Mouse (Mus musculus) forebrain, postnatal 0 days (tissue): Measurements from ENCODE around the gene Irf7. TPM values are rescaled to one million over a fixed set of nuclear protein-coding genes. Genes with fewer than 3 reads are reported as not detected.

Experiments used
- ATAC-seq: fragments of 200-750 bp; cut with Nextera tagmentation; 2 replicates; pipeline ENCODE4 v1.8.0; 2017; ENCODE audit warnings: mild to moderate bottlenecking, moderate library complexity
- DNase-seq: peaks from one replicate; pipeline ENCODE4 v3.0.0-alpha.2; 2015
- H3K27ac ChIP-seq: fragments of 300-500 bp; sonication (generic); 2 replicates; pipeline ENCODE4 v1.5.1; 2014; ENCODE audit warnings: low read depth, mild to moderate bottlenecking, antibody characterized with exemption, low read length, moderate library complexity, mixed read lengths
- H3K27me3 ChIP-seq: fragments of 300-500 bp; sonication (generic); 2 replicates; pipeline ENCODE4 v1.6.1; 2014; ENCODE audit warnings: mild to moderate bottlenecking, low read length, mixed read lengths; ENCODE audit not compliant: insufficient read depth
- H3K36me3 ChIP-seq: fragments of 300-500 bp; sonication (generic); 2 replicates; pipeline ENCODE4 v1.6.1; 2014; ENCODE audit warnings: mild to moderate bottlenecking, moderate library complexity; ENCODE audit not compliant: insufficient read depth
- H3K4me1 ChIP-seq: fragments of 300-500 bp; sonication (generic); 2 replicates; pipeline ENCODE4 v1.6.1; 2014; ENCODE audit warnings: antibody characterized with exemption; ENCODE audit not compliant: insufficient read depth
- H3K4me2 ChIP-seq: fragments of 300-500 bp; sonication (generic); 2 replicates; pipeline ENCODE4 v1.6.1; 2014; ENCODE audit warnings: low read depth, mild to moderate bottlenecking, moderate library complexity
- H3K4me3 ChIP-seq: fragments of 300-500 bp; sonication (generic); 2 replicates; pipeline ENCODE4 v1.5.1; 2014; ENCODE audit warnings: low read depth, low read length, mixed read lengths
- H3K9ac ChIP-seq: fragments of 300-500 bp; sonication (generic); 2 replicates; pipeline ENCODE4 v1.6.1; 2014; ENCODE audit warnings: mild to moderate bottlenecking
- H3K9me3 ChIP-seq: fragments of 300-500 bp; sonication (generic); 2 replicates; pipeline ENCODE4 v1.6.1; 2016; ENCODE audit warnings: low read length
- CTCF ChIP-seq: sonication (generic); IDR thresholded peaks from 2 replicates; pipeline ENCODE4 v1.5.1; 2016; ENCODE audit warnings: antibody characterized with exemption, control low read depth, low read depth
- WGBS: fragments of 180-500 bp; shearing (Covaris S2); extraction: QIAGEN DNeasy Blood & Tissue Kit; methylation state at CpG from one replicate; pipeline ENCODE4 v1.1.7; 2014; 5-methylcytosine and 5-hydroxymethylcytosine counted together
- polyA plus RNA-seq: library from polyadenylated mRNA; unstranded; fragments of >200 nt; fragmentation: Nextera tagmentation; extraction: Ambion mirVana; gene quantifications from 2 replicates; pipeline ENCODE4 v1.2.1, GENCODE M21; 2015
- total RNA-seq: library from RNA; depleted of rRNA; stranded (reverse); fragments of >200 nt; gene quantifications from 2 replicates; pipeline ENCODE4 v1.2.3, GENCODE M21; 2014

Gene Irf7
- total and polyA plus RNA-seq, 2 experiments from 2014 or later, result 3.7 to 3.8 TPM

- peaks cover 16% of the 10 kb centered on the region for H3K27me3 ChIP-seq
- H3K36me3 ChIP-seq, result peaks cover 56% of the 10 kb centered on the region
- 94% methylated on average over 8 of the region's 8 CpGs for WGBS
- H3K9me3 ChIP-seq, result no peaks in the 10 kb centered on the region
- H3K4me3 ChIP-seq, result no peak overlapping the region
- H3K4me2 ChIP-seq, result no peak overlapping the region
- no peak for ATAC-seq
- no peak for DNase-seq
- no peak overlapping the region for H3K27ac ChIP-seq
- no peak for TF ChIP-seq CTCF
- no peak overlapping the region for H3K9ac ChIP-seq
- no peaks in the 10 kb centered on the region for H3K4me1 ChIP-seq
Observed at GRCm38 (mm10) chr7:141299175-141299574, 32.9 kb upstream of the Irf7 start.

- Histone ChIP-seq H3K27ac (no peak overlapping the region), H3K36me3 (peaks cover 45% of the 10 kb centered on the region), H3K4me2 (no peak overlapping the region), H3K4me3 (no peak overlapping the region), H3K9ac (no peak overlapping the region), H3K27me3 (peaks cover 23% of the 10 kb centered on the region), H3K9me3 (no peaks in the 10 kb centered on the region), H3K4me1 (peaks cover 3% of the 10 kb centered on the region; the same call in 1 of the 2 replicates)
- no peak for TF ChIP-seq CTCF
- ATAC-seq (no peak), DNase-seq (no peak)
- WGBS, result 77% methylated on average over 3 of the region's 3 CpGs
Observed at GRCm38 (mm10) chr7:141297926-141298650, 31.8 kb upstream of the Irf7 start.

GRCm38 (mm10) chr7:141294479-141294878 lies 28.2 kb upstream of the Irf7 start:
- peak overlapping the region; percentile 62 for H3K4me2 ChIP-seq

GRCm38 (mm10) chr7:141293852-141294471 lies 27.7 kb upstream of the Irf7 start:
- Histone ChIP-seq H3K27me3 (peaks cover 32% of the 10 kb centered on the region), H3K27ac (no peak overlapping the region), H3K4me3 (peak overlapping the region; percentile 30), H3K36me3 (peaks cover 15% of the 10 kb centered on the region), H3K9me3 (no peaks in the 10 kb centered on the region), H3K9ac (peak overlapping the region; percentile 25; the same call in 1 of the 2 replicates), H3K4me1 (peaks cover 6% of the 10 kb centered on the region; the same call in 1 of the 2 replicates), H3K4me2 (peak overlapping the region; percentile 62)
- DNase-seq (no peak), ATAC-seq (peak; percentile 12; the same call in 1 of the 2 replicates)
- WGBS, result under 1% methylated on average over 52 of the region's 53 CpGs
- TF ChIP-seq CTCF, result 0 out of 2 replicates have a peak, but pooled peaks have one; percentile 13

More at GRCm38 (mm10) chr7:141294479-141294878, 28.2 kb upstream of the Irf7 start:
- ATAC-seq (no peak), DNase-seq (no peak)
- Histone ChIP-seq H3K27ac (no peak overlapping the region), H3K4me1 (peaks cover 6% of the 10 kb centered on the region; the same call in 1 of the 2 replicates), H3K36me3 (peaks cover 17% of the 10 kb centered on the region), H3K4me3 (peak overlapping the region; percentile 30), H3K9me3 (no peaks in the 10 kb centered on the region), H3K9ac (0 out of 2 replicates have a peak overlapping the region, but pooled peaks have one; percentile 25), H3K27me3 (peaks cover 32% of the 10 kb centered on the region)
- no peak for TF ChIP-seq CTCF
- WGBS, result 9% methylated on average over 22 of the region's 22 CpGs

- no peak for DNase-seq
- Histone ChIP-seq H3K4me2 (peak overlapping the region; percentile 96), H3K9ac (peak overlapping the region; percentile 64; the same call in 1 of the 2 replicates), H3K36me3 (peaks cover 9% of the 10 kb centered on the region), H3K4me3 (peak overlapping the region; percentile 50), H3K27me3 (peaks cover 32% of the 10 kb centered on the region), H3K9me3 (no peaks in the 10 kb centered on the region), H3K4me1 (peaks cover 6% of the 10 kb centered on the region; the same call in 1 of the 2 replicates), H3K27ac (no peak overlapping the region)
- WGBS, result 41% methylated on average over 15 of the region's 15 CpGs
- no peak for TF ChIP-seq CTCF
- peak; percentile 26; the same call in 1 of the 2 replicates for ATAC-seq
Observed at GRCm38 (mm10) chr7:141292583-141293388, 26.5 kb upstream of the Irf7 start.

- Histone ChIP-seq H3K9me3 (no peaks in the 10 kb centered on the region), H3K4me2 (peak within 1 kb of the TSS; percentile 96), H3K4me3 (peak within 1 kb of the TSS; percentile 50), H3K4me1 (peaks cover 6% of the 10 kb centered on the region; the same call in 1 of the 2 replicates), H3K36me3 (peaks cover 4% of the 10 kb centered on the region), H3K9ac (peak within 1 kb of the TSS; percentile 64), H3K27ac (no peak within 1 kb of the TSS), H3K27me3 (peaks cover 32% of the 10 kb centered on the region)
- WGBS, result 3% methylated on average over 45 of the region's 46 CpGs
- no peak for TF ChIP-seq CTCF
- DNase-seq (peak; percentile 72), ATAC-seq (peak; percentile 72)
Observed at GRCm38 (mm10) chr7:141291921-141292582, 25.8 kb upstream of the Irf7 start, which contains the start of gene Drd4. TSS of gene Drd4 (plus strand) at chr7:141292006.
